Mouse (Mus musculus) E14TG2a.4 (cell line): ENCODE data around the gene Tigd4.

Source experiments
- H3K27me3 ChIP-seq: 2 replicates; pipeline ENCODE4 v1.6.1; 2014; ENCODE audit warnings: low read length, control low read depth; ENCODE audit not compliant: insufficient read depth
- H3K36me3 ChIP-seq: 2 replicates; pipeline ENCODE4 v1.6.1; 2014; ENCODE audit warnings: low read length, control low read depth; ENCODE audit not compliant: insufficient read depth
- H3K4me1 ChIP-seq: replicated peaks from 2 replicates; pipeline ENCODE4 v1.6.1; 2014; ENCODE audit warnings: low read depth, low read length, control low read depth
- H3K4me3 ChIP-seq: replicated peaks from 2 replicates; pipeline ENCODE4 v1.5.1; 2014; ENCODE audit warnings: mild to moderate bottlenecking, low read length
- H3K9me3 ChIP-seq: 2 replicates; pipeline ENCODE4 v1.6.1; 2014; ENCODE audit warnings: low read length, control low read depth
- CTCF ChIP-seq: conservative IDR thresholded peaks from 2 replicates; pipeline ENCODE4 v1.5.1; 2014; ENCODE audit warnings: low read length
- NANOG ChIP-seq: IDR thresholded peaks from 2 replicates; pipeline ENCODE4 v1.6.1; 2014; ENCODE audit warnings: borderline replicate concordance, low read length, mixed read lengths
- POU5F1 ChIP-seq: IDR thresholded peaks from 2 replicates; pipeline ENCODE4 v1.6.1; 2014; ENCODE audit warnings: low read length, borderline replicate concordance

Gene Tigd4

DNA sequence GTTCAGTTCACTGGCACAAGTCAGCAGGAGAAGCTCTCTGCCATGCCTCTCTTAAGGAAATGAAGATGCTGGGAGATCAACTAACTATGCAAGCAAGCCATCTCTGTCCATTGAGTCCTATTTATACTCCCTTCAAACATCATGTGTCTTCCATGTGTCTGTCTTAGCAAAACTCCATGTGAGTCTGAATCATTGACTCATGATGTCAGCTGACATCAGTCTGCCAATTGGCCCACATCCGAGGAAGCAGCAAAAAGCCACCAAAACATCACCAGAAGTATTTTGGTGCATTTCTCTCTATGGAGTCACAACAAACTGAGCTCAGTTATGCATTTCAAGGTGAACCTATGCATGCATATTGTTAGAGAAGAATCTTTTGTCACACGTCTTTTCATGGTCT lies 48.0 kb downstream of the Tigd4 start:
- H3K4me3 ChIP-seq: no peak overlapping the region
- H3K36me3 ChIP-seq: no peaks in the 10 kb centered on the region
- H3K27me3 ChIP-seq: no peaks in the 10 kb centered on the region
- TF ChIP-seq CTCF: no peak
- TF ChIP-seq NANOG: no peak
- no peak for TF ChIP-seq POU5F1
- peaks cover 77% of the 10 kb centered on the region for H3K4me1 ChIP-seq
- H3K9me3 ChIP-seq: no peaks in the 10 kb centered on the region

DNA sequence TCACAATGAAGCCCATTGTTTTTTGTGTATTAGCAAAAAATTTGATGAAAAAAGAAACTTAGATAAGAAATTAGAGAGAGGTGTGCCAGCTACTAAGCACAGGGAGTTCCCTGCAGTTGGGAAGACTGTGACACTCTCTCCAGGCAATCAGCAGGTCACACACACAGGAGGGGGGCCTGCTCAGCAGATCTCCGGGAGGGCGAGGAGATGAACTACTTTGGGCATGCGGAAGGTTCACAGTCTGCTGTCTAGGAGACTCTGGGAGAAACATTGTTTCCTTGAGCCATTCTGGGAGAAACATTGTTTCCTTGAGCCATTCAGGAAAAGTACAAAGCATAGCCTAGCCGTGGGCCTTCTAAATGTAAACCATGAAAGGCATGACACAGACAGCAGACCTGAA lies 49.6 kb downstream of the Tigd4 start:
- H3K36me3 ChIP-seq: no peaks in the 10 kb centered on the region
- H3K4me3 ChIP-seq: no peak overlapping the region
- H3K9me3 ChIP-seq: no peaks in the 10 kb centered on the region
- TF ChIP-seq CTCF (no peak), NANOG (no peak), POU5F1 (no peak)
- peaks cover 78% of the 10 kb centered on the region for H3K4me1 ChIP-seq
- H3K27me3 ChIP-seq: no peaks in the 10 kb centered on the region

DNA sequence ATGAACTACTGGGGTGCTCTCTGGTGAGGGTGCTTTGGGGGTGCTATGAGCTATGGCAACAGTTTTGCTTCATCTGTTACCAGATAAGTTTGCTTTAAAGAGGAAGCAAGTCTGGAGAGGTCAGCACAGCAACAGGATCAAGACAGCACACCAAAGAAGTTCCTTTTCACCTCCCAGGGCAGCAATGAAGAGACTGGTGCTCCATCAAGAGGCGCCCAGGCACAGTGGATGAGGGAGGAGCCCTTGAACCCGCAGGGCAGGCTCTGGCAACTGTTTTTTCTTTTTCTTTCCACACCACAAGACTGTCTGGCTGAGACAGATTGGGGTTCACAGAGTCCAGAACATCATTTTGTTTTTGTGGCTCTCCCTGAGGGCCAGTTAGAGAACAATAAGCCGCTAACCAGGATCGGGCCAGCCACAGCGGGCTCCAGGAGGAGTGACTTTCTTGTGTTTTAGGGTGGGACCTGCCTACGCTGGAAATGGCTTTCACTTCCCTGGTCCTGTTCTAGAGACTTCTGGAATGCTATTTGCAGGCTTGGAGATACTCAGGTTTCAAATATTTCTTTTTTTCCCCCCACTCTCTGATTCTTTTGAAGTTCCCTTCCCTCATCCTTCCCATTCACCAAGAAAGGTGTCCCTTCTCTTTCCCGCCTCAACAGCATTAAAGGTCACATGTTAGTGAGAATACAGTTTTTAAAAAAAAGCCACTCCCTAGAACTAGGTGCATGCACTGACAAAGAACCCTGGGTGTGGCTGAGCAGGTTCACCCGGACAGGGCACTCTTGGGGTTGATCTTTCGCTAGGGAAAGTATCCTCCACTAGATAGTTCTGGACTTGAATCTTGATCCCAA lies 52.0 kb downstream of the Tigd4 start:
- Histone ChIP-seq H3K4me3 (no peak overlapping the region), H3K36me3 (no peaks in the 10 kb centered on the region), H3K9me3 (0 out of 2 replicates have a peak, but pooled peaks cover under 1% of the 10 kb centered on the region), H3K27me3 (no peaks in the 10 kb centered on the region), H3K4me1 (peaks cover 63% of the 10 kb centered on the region)
- TF ChIP-seq POU5F1: no peak
- TF ChIP-seq CTCF: no peak
- TF ChIP-seq NANOG: no peak

DNA sequence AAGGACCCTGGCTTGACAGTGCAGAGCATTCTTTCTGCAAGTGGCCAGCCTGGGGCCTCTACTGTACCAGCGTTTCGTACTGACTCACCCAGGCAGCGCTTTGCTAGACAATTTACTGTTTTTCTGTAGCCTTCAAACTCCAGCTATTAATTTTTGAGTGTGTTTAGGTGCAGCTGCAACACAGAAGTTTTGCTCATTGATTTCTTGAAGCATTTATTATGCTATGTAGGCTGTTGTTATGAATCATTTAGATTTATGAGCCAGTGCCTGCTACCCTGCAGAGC lies 52.6 kb downstream of the Tigd4 start:
- H3K27me3 ChIP-seq: no peaks in the 10 kb centered on the region
- TF ChIP-seq NANOG (no peak), CTCF (no peak), POU5F1 (no peak)
- H3K9me3 ChIP-seq: 0 out of 2 replicates have a peak, but pooled peaks cover 3% of the 10 kb centered on the region

DNA sequence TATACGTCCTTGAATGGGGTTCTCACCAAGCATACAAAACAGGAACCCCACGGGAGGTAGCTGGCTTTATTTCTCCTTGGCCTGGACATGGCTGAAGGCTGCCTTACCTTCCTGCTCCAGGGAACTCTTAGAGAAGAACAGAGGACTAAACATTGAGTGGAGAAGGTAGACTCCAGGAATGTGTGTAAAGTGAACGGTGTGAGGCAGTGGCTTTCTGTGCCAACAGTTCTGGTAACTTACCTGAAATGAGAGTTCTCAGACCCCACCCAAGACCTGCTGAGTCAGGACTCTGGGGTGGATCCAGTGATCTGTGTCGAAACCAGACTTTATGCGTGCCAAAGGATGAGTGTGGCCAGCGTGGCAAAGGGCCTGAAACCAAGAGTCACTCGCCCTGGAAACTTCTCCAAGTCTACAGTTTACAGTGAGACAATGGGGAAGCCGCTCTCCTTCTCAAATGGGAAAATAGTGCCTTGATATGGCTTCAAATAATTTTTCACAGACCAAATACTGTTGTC lies 53.0 kb downstream of the Tigd4 start:
- H3K9me3 ChIP-seq: 0 out of 2 replicates have a peak, but pooled peaks cover 3% of the 10 kb centered on the region
- H3K4me1 ChIP-seq: peaks cover 53% of the 10 kb centered on the region
- H3K27me3 ChIP-seq: no peaks in the 10 kb centered on the region
- no peak overlapping the region for H3K4me3 ChIP-seq
- no peak for TF ChIP-seq NANOG
- no peak for TF ChIP-seq CTCF
- TF ChIP-seq POU5F1: no peak
- no peaks in the 10 kb centered on the region for H3K36me3 ChIP-seq

More for the DNA sequence above, 52.6 kb downstream of the Tigd4 start:
- Histone ChIP-seq H3K4me3 (no peak overlapping the region), H3K4me1 (peaks cover 58% of the 10 kb centered on the region), H3K36me3 (no peaks in the 10 kb centered on the region)
